Mouse (Mus musculus) heart, postnatal 0 days (tissue): Measurements from ENCODE around the gene AW011738.

Experiments used
- CTCF ChIP-seq: IDR thresholded peaks from 2 replicates; pipeline ENCODE4 v1.5.1; 2016; ENCODE audit warnings: antibody characterized with exemption, control low read depth, low read depth
- EP300 ChIP-seq: IDR thresholded peaks from 2 replicates; pipeline ENCODE4 v1.6.1; 2016; ENCODE audit warnings: antibody characterized with exemption, low read depth

- TF ChIP-seq EP300 (no peak), CTCF (no peak)
These were observed 25.4 kb downstream of the AW011738 start for GRCm38 (mm10) chr4:156228393-156229024.
